Mouse (Mus musculus) testis, adult 2 months (tissue): ENCODE measurements around the gene Gsdma3.
"Not testable (repeated sequence)": the region's sequence is repeated elsewhere in the genome, so short reads cannot be mapped to it uniquely, and the experiment has no call there.

Experiments used
- CTCF ChIP-seq: fragments of 200-500 bp; IDR thresholded peaks from 2 replicates; pipeline ENCODE4 v1.5.1; 2012; ENCODE audit warnings: low read depth, mild to moderate bottlenecking, inconsistent platforms, low read length, moderate library complexity; ENCODE audit not compliant: control insufficient read depth, insufficient read depth, insufficient replicate concordance
- POLR2A ChIP-seq: fragments of 200-500 bp; IDR thresholded peaks from 2 replicates; pipeline ENCODE4 v1.6.1; 2012; ENCODE audit warnings: low read depth, mild to moderate bottlenecking, inconsistent platforms, low read length, moderate library complexity; ENCODE audit not compliant: control insufficient read depth

- TF ChIP-seq POLR2A = not testable (repeated sequence)
- peak; percentile 78; the same call in 1 of the 2 replicates for TF ChIP-seq CTCF
Measured at GRCm38 (mm10) chr11:98655076-98655475, 28.9 kb downstream of the Gsdma3 start.
